In the genomic region with DNA sequence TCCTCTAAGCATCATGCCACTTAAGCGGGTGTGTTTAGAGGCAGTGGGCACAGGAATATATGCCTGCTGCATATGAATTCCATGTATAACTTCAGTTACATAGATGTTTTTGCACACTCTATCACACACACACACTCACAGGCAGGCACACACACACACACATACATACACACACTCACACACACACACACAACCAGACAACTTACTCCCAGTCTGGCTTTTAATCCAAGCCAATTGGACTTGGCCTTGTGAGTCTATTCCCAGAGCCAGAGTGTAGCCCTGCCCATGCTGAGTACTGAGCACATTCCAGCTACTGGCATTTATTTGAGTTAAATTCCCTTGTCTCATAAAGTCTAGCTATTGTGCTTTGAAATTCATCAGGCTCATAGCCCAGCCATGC, we compare ENCODE assay signal across 20 mouse cellular contexts.
A peak's percentile ranks its signal among the peaks of the same experiment; 100 is the strongest.
DNase-seq lines count a peak whose midpoint lies in the region; ATAC-seq and TF ChIP-seq lines count a peak whose summit lies in the region.
"Had no signal": no experiment of that assay in that cellular context is flagged by ENCODE, and none has a peak within 500 bp of the region (broad histone marks: within the 10 kb centered on the region; RNA-seq: fewer than 3 reads in every experiment).

No protein-coding gene starts in this region.

- no peak for TF ChIP-seq CTCF in thymus, adult 2 months (IDR thresholded peaks at IDR 0.05; ENCODE audit: borderline replicate concordance, control insufficient read depth, extremely low read depth, insufficient read depth, low read length, poor library complexity)

- no peaks in the 10 kb centered on the region for H3K9me3 ChIP-seq in hindbrain, embryonic 11.5 days (ENCODE audit: control insufficient read depth, low read length)
- H3K9me3 ChIP-seq in hindbrain, embryonic 10.5 days, result no peaks in the 10 kb centered on the region
- H3K9me3 ChIP-seq in forebrain, embryonic 12.5 days, result no peaks in the 10 kb centered on the region
- H3K9me3 ChIP-seq in hindbrain, embryonic 12.5 days (replicated peaks), result no peaks in the 10 kb centered on the region
- H3K9me3 ChIP-seq in midbrain, embryonic 16.5 days (replicated peaks; ENCODE audit: control insufficient read depth, low read length, poor library complexity, severe bottlenecking), result no peaks in the 10 kb centered on the region
- H3K9me3 ChIP-seq: heart, embryonic 12.5 days; stomach, embryonic 15.5 days had no signal

- no peak for TF ChIP-seq POLR2A in thymus, adult 2 months (IDR thresholded peaks at IDR 0.05; ENCODE audit: control insufficient read depth, extremely low read depth, insufficient read depth, low read length, poor library complexity)

- no peaks in the 10 kb centered on the region; the same call in 1 of the 2 replicates for H3K4me1 ChIP-seq in hindbrain, embryonic 11.5 days (replicated peaks; ENCODE audit: control insufficient read depth, insufficient read depth, low read length)
- peaks cover 23% of the 10 kb centered on the region for H3K4me1 ChIP-seq in hindbrain, embryonic 10.5 days (replicated peaks)
- peaks cover 28% of the 10 kb centered on the region for H3K4me1 ChIP-seq in forebrain, embryonic 12.5 days
- peaks cover 31% of the 10 kb centered on the region for H3K4me1 ChIP-seq in hindbrain, embryonic 12.5 days
- H3K4me1 ChIP-seq in midbrain, embryonic 16.5 days (ENCODE audit: control insufficient read depth, insufficient read depth, low read length), result peaks cover 12% of the 10 kb centered on the region
- no peaks in the 10 kb centered on the region for H3K4me1 ChIP-seq in thymus, adult 2 months (replicated peaks; ENCODE audit: control insufficient read depth, insufficient read depth, low read length)
- H3K4me1 ChIP-seq: heart, embryonic 12.5 days; stomach, embryonic 15.5 days had no signal

- H3K27ac ChIP-seq in hindbrain, embryonic 11.5 days (ENCODE audit: low read depth, low read length), result no peak overlapping the region
- H3K27ac ChIP-seq in hindbrain, embryonic 10.5 days, result no peak overlapping the region
- peak overlapping the region; percentile 78 for H3K27ac ChIP-seq in forebrain, embryonic 12.5 days
- peak overlapping the region; percentile 66 for H3K27ac ChIP-seq in hindbrain, embryonic 12.5 days
- H3K27ac ChIP-seq in midbrain, embryonic 16.5 days (ENCODE audit: low read length), result no peak overlapping the region
- H3K27ac ChIP-seq in thymus, adult 2 months (ENCODE audit: control insufficient read depth, insufficient read depth, low read length), result no peak overlapping the region
- H3K27ac ChIP-seq: layer of hippocampus, adult 2 months; liver, embryonic 14.5 days; stomach, embryonic 15.5 days had no signal

- peak; percentile 48 for ATAC-seq in hindbrain, embryonic 11.5 days (ENCODE audit: low FRiP score)
- ATAC-seq in forebrain, embryonic 12.5 days (ENCODE audit: low FRiP score), result peak; percentile 45; the same call in 1 of the 2 replicates
- peak; percentile 52 for ATAC-seq in hindbrain, embryonic 12.5 days (ENCODE audit: low FRiP score)
- peak; percentile 63 for ATAC-seq in midbrain, embryonic 16.5 days
- ATAC-seq: activated CD4-positive, CD25-positive, alpha-beta regulatory T cell, adult 4 months; intestine, embryonic 16.5 days; Patski had no signal

- H3K4me3 ChIP-seq in hindbrain, embryonic 11.5 days (ENCODE audit: low read depth, low read length), result no peak overlapping the region
- no peak overlapping the region for H3K4me3 ChIP-seq in hindbrain, embryonic 10.5 days
- no peak overlapping the region for H3K4me3 ChIP-seq in forebrain, embryonic 12.5 days (replicated peaks)
- no peak overlapping the region for H3K4me3 ChIP-seq in hindbrain, embryonic 12.5 days
- H3K4me3 ChIP-seq in midbrain, embryonic 16.5 days (ENCODE audit: low read depth, low read length), result no peak overlapping the region
- H3K4me3 ChIP-seq in thymus, adult 2 months (ENCODE audit: control insufficient read depth, insufficient read depth, low read length), result no peak overlapping the region
- H3K4me3 ChIP-seq: erythroblast, embryonic 14.5 days; heart, embryonic 12.5 days; layer of hippocampus, adult 2 months; stomach, embryonic 15.5 days had no signal

- 84% methylated on average over 1 of the region's 1 CpGs for WGBS in hindbrain, embryonic 11.5 days
- WGBS in hindbrain, embryonic 10.5 days, result 74% methylated on average over 1 of the region's 1 CpGs
- 47% methylated on average over 1 of the region's 1 CpGs for WGBS in forebrain, embryonic 12.5 days
- 52% methylated on average over 1 of the region's 1 CpGs for WGBS in hindbrain, embryonic 12.5 days
- 52% methylated on average over 1 of the region's 1 CpGs for WGBS in midbrain, embryonic 16.5 days
- 97% methylated on average over 1 of the region's 1 CpGs for WGBS in thymus, adult 2 months

- no peak for DNase-seq in hindbrain, embryonic 11.5 days (ENCODE audit: low spot score)
- no peak for DNase-seq in hindbrain, embryonic 10.5 days (ENCODE audit: low spot score)
- no peak for DNase-seq in adrenal gland, postnatal 14 days
- DNase-seq in c-Kit-positive CD71-positive TER-119-positive erythroid progenitor cells, embryonic 14.5 days (ENCODE audit: low spot score), result no peak
- no peak for DNase-seq in thymus, adult 2 months
- DNase-seq: adrenal gland, postnatal 36 days; B cell, adult 2 months; heart, postnatal 36 days; thymus, postnatal 25 days had no signal

- no peaks in the 10 kb centered on the region for H3K27me3 ChIP-seq in hindbrain, embryonic 11.5 days (ENCODE audit: control insufficient read depth, insufficient read depth, low read length)
- no peaks in the 10 kb centered on the region for H3K27me3 ChIP-seq in hindbrain, embryonic 10.5 days (ENCODE audit: insufficient read depth, poor library complexity, severe bottlenecking)
- H3K27me3 ChIP-seq in forebrain, embryonic 12.5 days, result no peaks in the 10 kb centered on the region
- no peaks in the 10 kb centered on the region for H3K27me3 ChIP-seq in hindbrain, embryonic 12.5 days
- no peaks in the 10 kb centered on the region for H3K27me3 ChIP-seq in midbrain, embryonic 16.5 days (ENCODE audit: control insufficient read depth, insufficient read depth, low read depth, low read length)
- no peaks in the 10 kb centered on the region for H3K27me3 ChIP-seq in thymus, adult 2 months (ENCODE audit: control insufficient read depth, insufficient read depth, low read length)
- H3K27me3 ChIP-seq: heart, embryonic 12.5 days; Patski; stomach, embryonic 15.5 days had no signal

- H3K36me3 ChIP-seq in hindbrain, embryonic 11.5 days (ENCODE audit: control insufficient read depth, insufficient read depth, low read length), result no peaks in the 10 kb centered on the region
- no peaks in the 10 kb centered on the region for H3K36me3 ChIP-seq in hindbrain, embryonic 10.5 days
- no peaks in the 10 kb centered on the region for H3K36me3 ChIP-seq in forebrain, embryonic 12.5 days (replicated peaks)
- no peaks in the 10 kb centered on the region for H3K36me3 ChIP-seq in hindbrain, embryonic 12.5 days
- no peaks in the 10 kb centered on the region for H3K36me3 ChIP-seq in midbrain, embryonic 16.5 days (ENCODE audit: control insufficient read depth, insufficient read depth, low read length)
- no peaks in the 10 kb centered on the region for H3K36me3 ChIP-seq in thymus, adult 2 months (ENCODE audit: control insufficient read depth, insufficient read depth, low read length)
- H3K36me3 ChIP-seq: heart, embryonic 12.5 days; stomach, embryonic 15.5 days had no signal

- no peak overlapping the region for H3K4me2 ChIP-seq in hindbrain, embryonic 11.5 days (replicated peaks; ENCODE audit: low read depth, low read length)
- H3K4me2 ChIP-seq in forebrain, embryonic 12.5 days, result peak overlapping the region; percentile 8; the same call in 1 of the 2 replicates
- H3K4me2 ChIP-seq in hindbrain, embryonic 12.5 days (replicated peaks), result no peak overlapping the region
- H3K4me2 ChIP-seq in midbrain, embryonic 16.5 days (ENCODE audit: low read length), result no peak overlapping the region
- H3K4me2 ChIP-seq: heart, embryonic 12.5 days; stomach, embryonic 15.5 days had no signal

- H3K9ac ChIP-seq in hindbrain, embryonic 11.5 days (ENCODE audit: low read depth, low read length), result no peak overlapping the region
- H3K9ac ChIP-seq in forebrain, embryonic 12.5 days, result no peak overlapping the region
- no peak overlapping the region for H3K9ac ChIP-seq in hindbrain, embryonic 12.5 days
- no peak overlapping the region for H3K9ac ChIP-seq in midbrain, embryonic 16.5 days (ENCODE audit: low read depth, low read length)
- H3K9ac ChIP-seq: heart, embryonic 12.5 days; liver, embryonic 14.5 days; stomach, embryonic 15.5 days had no signal

Comparison
In these comparisons a context has a peak if more than half of its experiments do, and no peak if none do; other contexts are left out.
1. H3K27ac ChIP-seq: peak in forebrain, embryonic 12.5 days (single experiment) and hindbrain, embryonic 12.5 days (single experiment); none in hindbrain, embryonic 11.5 days (single experiment), hindbrain, embryonic 10.5 days (single experiment), midbrain, embryonic 16.5 days (single experiment) and thymus, adult 2 months (single experiment).
2. Peak in every context shown above with its lines, with median percentiles within 50 percentile points of each other: ATAC-seq.